Mouse (Mus musculus) colon, adult 2 months (tissue): ENCODE results near the gene Wdr90. TPM values are rescaled to one million over a fixed set of nuclear protein-coding genes. Genes with fewer than 3 reads are reported as not detected.

Experiments
- polyA plus RNA-seq: library from polyadenylated mRNA; depleted of rRNA; stranded (reverse); fragments of >200 nt; gene quantifications from 2 replicates; pipeline ENCODE4 v1.2.3, GENCODE M21; 2012; rRNA removed

Wdr90 gene
- polyA plus RNA-seq: 31.9 and 49.4 TPM in 2 replicates

DNA sequence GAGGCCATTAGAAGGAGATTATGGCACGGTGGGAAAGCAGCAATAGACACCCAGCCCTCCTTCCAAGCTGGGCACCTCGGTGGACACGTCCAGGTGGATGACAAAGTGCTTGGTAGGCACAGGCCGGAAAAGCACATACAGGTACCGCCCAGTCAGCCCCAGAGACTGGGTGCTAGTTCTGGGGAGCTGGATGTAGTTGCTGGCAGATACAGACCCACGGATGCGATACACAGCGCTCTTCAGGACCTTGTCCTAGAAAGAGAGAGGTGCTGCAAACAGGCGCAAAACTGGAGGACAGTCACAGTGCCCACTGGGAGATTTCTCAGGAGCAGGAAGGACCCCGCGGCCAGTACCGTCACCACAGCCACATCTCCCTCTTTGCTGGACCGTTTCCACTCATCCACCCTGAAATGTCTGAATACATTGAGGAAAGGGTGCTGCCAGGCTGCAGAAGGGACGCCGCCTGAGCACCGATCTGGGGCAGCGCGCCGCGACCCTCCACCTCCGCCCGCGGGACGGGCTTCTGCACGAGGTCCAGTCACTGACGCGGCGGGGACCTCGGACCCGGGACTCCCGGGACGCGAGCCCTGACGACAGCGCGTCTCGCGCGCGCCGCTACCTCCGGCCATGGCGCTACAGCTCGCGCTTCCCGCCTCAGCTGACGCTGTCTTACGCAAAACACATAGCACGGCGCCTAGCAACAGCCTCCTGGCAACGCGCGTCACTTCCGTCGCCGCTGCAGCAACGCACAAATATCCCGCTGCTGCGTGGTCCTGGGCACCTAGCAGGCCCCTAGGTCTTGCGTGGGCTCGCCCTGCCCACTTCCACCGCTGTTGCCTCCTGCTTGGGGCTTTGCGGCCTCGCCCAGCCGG lies at the start of gene Wdr90:
TSS of gene Wdr90 (minus strand) at position 670 of the 872 bp plus-strand sequence.

DNA sequence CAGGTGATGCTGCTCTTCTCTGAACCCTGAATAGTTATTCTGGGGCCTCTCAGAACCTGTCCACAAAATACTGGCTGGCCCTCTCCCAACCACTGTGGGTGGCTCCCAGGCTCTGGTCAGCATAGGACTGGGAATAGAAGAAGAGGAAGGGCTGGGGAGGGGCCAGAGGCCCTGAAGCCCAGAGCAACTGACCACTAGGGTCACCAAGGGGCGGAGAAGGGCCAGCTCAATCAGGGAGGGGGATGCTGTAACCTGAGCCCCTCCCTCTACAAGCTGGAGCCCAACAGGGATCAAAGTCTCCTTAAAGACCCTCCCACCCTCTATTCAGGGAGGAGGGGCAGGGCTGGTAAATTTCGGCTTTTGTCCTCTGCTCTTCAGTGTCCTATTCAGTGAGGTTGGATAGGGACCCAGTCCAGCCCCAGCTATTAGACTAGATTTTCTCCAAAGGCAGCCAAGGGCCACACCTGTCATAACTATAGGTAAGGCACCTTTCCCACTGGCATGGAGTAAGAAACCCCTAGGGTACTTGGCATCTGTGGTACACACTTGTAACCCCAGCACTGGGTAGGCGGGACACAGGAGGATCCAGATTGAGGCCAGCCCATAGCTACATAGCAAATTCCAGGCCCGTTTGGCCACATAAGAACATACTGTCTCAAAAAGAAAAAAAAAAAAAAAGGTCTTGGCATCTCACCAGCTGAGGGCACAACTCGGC lies 19.1 kb upstream of the Wdr90 start, which contains the start of gene Wfikkn1:
TSS of gene Wfikkn1 (minus strand) at position 663 of the 715 bp plus-strand sequence.

DNA sequence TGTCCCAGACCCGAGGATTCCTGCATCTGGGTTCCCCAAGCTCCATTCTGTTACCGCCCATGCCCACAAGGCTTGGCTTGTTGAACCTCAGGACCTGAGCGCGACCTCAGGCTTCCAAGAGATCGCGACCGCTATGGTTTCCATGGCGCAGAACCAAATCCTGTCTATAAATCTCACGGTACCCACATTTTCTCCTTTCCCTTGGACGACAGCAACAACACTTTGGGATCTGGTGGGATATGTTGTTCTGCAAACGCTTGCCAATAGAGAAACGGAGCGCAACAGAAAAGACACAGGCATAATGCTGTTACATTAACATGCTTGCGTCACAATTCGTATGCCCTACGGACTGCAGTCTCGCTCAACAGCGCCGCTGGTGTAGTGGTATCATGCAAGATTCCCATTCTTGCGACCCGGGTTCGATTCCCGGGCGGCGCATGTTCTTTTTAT lies 13.4 kb upstream of the Wdr90 start, which contains the start of gene Mettl26:
TSS of gene Mettl26 (plus strand) at position 354 of the 450 bp plus-strand sequence.

DNA sequence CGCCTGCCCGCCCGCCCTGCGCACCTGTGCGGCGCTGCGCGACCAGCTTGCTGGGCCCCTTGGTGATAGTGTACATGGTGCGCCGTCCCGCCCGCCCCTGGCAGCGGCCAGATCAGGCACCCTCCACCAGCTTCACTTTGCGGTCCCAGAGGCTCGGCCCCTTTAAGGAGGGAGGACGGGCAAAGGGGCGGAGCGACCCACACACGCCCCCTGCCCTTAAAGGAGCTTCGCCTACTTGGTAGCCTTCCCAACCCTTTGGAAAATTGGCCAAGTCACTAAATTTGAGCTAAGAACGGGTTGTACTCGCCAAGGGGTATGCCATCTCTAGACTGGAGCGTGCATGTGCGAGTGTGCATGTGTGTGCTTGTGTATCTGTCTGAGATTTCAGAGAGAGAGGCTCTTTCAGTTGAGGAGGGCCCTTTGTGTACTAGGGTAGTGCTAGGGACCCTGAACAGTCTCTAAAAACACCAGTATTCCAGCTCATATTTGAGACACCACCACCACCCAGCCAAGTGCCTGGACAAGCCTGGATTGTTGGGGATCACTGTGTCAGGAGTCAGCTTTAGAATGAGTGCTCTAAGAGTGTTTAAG lies 7.4 kb upstream of the Wdr90 start, which contains the start of gene Mcrip2:
TSS of gene Mcrip2 (minus strand) at position 164 of the 591 bp plus-strand sequence.

DNA sequence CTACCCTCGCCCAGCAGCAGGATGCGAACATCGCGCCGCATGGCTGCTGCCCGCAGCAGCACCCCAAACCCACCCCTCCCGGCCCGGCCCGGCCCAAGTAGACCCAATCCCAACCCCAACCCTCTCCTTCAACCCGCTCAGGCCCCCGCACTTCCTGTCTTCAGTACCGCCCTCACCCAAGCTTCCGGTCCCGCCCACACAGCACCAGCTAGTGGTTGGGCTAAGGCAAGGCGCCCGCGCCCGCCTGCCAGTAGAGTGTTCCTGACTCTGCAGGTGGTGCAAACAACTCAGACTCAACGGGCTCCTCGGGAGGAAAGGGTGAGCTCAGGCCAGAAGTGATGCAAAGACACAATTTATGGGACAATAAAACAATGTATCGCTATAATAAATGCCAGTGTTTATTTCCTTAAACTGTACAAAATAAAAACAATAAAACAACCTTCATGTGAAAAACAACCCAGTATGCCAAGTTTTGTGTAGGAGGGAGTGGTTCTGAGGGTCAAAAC lies 16.9 kb downstream of the Wdr90 start, which contains the start of gene Rhot2:
TSS of gene Rhot2 (minus strand) at position 456 of the 506 bp plus-strand sequence.

DNA sequence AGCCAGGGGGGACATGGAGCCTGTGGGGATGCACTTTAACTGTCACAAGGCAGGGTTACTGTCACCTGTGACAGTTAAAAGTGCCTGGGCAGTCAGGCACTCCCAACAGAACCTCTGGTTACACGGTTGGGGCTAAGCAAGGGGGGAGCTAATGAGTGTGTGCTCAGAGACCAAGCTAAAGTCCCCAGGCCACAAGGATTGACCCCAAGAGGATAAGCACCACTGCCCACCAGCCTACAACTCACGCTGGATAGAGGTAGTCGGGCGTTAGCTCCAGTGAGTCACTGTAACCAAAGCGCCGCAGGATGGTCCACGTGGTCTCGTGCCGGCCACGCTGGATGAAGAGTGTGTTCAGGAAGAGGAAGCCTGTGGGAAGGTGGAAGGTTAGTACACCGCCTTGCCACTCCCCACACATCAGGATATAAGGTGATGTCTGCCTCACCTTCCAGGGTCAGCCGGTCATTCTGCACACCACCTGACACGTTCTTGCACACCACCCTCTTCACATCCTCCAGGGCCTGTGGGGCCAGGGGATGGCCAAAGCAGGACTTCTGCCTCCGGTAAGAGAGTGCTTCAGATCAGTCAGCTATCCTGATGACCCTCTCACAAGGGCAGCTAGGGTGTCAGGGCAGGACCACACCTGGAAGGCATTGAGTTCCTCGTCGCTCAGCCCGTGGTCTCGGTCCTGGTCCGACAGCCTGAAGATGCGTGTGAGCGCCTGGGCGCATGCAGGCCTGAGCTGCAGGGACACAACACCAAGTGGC lies 20.0 kb downstream of the Wdr90 start, which contains the start of gene Gm20683:
TSS of gene Gm20683 (minus strand) at position 647 of the 764 bp plus-strand sequence.

DNA sequence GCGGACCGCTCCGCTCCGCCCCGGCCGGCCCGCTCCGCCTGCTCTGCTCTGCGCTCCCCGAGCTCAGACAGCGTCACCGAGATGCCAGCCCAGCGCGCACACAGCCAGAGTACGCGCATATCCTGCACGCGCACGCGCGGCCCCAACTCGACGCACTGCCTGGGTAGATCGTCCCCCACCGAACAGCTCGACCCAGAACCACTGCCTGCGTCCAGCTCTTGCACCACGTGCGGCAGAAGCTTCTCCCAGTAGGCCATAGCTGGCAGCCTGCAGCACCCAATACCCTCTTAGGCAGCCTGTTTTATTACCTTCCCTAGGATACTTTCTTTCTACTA lies 24.3 kb downstream of the Wdr90 start, which contains the start of gene Rhbdl1:
TSS of gene Rhbdl1 (minus strand) at position 220 of the 335 bp plus-strand sequence.

DNA sequence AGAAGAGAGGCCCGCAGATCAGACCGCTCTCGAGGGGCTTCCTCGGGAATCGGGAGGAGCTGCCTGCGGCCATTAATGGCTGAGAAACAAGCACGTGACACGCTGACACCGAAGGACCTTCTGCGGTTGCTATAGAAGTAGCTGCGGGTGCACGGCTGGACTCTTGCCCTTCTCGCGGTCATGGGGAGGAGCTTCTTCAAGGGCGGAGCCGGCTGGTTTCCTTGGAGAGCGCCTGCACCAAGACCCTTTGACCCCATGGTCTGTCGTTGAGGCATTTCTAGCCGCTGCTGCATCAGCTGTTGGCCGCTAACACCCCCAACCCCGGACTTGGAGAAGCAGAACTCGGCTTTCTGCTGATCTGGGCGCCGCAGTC lies 28.0 kb downstream of the Wdr90 start, which contains the start of gene Stub1:
TSS of gene Stub1 (minus strand) at position 114 of the 373 bp plus-strand sequence.

DNA sequence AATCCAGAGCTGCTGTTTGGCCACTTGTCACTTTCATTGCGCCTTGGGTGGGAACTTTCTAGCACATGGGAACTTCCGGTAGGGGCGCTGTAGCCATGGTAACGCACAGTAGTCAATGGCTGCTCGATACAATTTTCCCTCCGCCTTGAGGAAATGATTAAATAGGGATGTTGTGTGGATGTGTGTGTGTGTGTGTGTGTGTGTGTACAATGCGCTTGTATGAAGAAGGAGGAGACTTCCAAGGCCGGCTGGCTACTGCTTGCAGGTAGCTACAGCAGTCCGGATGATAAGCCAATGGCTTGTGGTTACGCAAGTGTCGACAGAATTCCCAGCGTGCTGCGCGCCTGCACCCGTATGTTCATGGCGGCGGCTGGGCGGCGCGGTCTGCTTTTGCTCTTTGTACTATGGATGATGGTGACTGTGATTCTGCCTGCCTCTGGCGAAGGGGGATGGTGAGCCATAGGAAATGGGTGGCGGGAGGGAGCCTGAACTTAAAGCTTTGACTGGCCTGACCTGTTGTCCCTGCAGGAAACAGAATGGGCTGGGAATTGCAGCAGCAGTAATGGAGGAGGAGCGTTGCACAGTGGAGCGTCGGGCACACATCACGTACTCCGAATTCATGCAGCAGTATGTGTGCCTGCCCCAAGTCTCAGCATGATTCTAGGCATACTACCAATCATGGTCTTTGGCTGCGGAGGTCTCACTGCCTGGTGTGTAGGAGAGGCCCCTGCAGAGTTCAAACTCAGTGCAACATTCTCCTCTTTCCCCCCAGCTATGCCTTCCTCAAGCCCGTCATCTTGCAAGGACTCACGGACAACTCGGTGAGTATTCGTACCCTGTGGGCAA lies 32.4 kb downstream of the Wdr90 start, which contains the start of gene Jmjd8:
TSS of gene Jmjd8 (plus strand) at position 156 of the 846 bp plus-strand sequence.

DNA sequence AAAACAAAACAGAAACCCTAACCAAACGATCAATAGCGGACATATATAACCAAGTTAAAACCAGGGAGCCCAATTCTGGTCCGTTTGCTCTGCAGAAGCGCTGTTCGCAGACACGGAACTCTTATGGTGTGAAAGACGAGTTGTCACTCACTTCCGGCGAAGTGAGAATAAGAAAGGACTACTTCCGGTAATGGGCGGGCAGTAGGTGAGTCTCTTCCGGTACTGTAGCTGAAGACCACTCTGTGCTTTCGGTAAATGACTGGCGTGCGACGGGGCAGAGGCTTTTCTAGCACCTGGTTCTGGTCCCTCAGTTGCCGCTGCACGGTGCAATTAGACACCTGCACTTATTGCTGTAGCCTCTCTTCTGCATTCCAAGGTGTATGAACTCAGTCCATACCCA lies 37.8 kb downstream of the Wdr90 start, which contains the start of gene Wdr24:
TSS of gene Wdr24 (plus strand) at position 176 of the 400 bp plus-strand sequence.

DNA sequence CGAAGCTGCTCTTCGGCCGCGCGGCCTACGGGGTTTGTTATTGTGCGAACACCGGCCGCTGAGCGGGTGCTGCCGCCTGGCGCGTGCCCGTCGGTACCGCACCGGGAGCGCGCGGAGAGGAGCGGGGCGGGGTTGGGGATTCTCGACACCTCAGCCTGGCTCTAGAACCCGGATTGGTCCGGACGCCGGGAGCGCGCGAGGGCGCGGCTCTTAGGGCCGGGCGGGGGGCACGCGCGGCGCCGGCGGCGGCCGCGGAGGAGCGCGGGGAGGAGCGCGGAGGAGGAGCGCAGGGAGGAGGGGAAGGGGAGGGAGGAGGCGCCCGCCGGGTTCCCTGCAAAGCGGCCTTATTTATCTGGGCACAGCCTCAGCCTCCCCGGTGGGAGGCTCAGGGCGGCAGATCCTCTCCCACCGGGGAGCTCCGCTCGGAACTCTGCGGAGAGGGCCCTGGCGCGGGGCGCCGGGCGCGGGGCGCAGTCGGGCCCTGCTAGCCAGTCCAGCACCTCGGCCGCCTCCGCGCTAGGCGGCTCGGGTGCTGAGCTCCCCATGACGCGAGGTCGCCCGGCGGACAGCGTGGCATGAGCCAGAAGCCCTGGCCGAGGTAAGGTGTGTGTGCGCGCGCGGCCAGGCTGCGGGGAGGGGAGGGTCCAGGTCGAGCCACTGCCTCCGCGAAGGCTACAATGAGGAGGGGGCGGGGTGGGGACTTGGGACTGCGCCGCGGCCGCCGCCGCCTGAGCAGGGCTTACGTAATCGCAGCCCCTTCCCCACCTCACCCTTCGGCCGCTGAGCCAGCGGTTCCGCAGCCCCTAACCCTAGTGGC lies 52.3 kb downstream of the Wdr90 start, which contains the start of gene Fbxl16:
TSS of gene Fbxl16 (plus strand) at position 297 of the 817 bp plus-strand sequence.

DNA sequence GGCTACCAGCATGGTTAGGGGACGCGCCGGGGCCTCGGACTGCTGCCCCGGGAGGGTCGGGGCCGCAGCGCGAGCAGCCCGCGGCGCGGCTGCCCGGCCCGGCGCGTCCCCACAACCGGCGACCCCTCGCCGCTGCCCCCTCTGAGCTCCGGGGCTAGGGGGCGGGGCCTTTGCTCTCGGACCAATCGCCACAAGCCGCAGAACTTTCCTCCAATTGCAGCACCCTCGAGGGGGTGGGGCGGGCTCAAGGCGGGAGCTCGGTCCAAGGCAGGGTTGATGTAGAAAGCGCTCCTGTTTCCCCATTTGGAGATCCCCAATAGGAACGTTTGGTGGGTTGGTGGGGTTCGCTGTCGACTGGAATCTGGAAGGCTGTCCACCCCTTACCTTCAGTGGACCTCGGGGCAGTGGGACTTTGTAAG lies 64.3 kb downstream of the Wdr90 start, which contains the start of gene Metrn:
TSS of gene Metrn (minus strand) at position 186 of the 419 bp plus-strand sequence.

DNA sequence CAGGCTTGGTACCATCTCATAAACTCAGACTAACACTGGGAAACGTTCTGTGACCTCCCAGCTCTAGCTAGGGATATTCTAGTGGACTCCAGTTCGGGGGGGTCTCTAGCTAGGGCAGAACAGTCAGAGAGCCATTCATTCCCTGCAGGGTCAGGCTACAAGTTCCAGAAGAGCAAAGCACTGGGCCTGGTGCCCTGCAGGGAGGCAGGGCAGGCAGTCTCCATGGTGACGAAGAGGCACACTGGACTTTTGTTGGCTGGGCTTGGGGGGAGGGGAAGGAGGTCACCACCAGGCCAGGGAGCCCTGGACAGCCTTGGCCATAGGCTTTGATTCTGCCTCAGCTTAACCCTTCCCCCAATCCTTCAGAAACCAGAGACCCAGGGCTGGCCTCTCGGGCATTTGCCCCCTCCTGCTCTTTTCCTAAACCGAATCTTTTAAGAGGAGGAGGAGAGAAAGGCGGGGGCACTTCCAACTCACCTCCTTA lies 65.7 kb downstream of the Wdr90 start, which contains the start of gene AC134908.4:
TSS of gene AC134908.4 (minus strand) at position 51 of the 484 bp plus-strand sequence.

Other genes with a start within 250 kb of the Wdr90 start
- 0.17 and 0.48 TPM in 2 replicates for gene Gng13, start 144.3 kb downstream of the Wdr90 start, polyA plus RNA-seq
- 9.4 and 10.7 TPM in 2 replicates for gene Chtf18, start 134.1 kb downstream of the Wdr90 start, polyA plus RNA-seq
- gene Rpusd1, start 133.8 kb downstream of the Wdr90 start, polyA plus RNA-seq: 37.3 and 40.1 TPM in 2 replicates
- 0.59 and 0.60 TPM in 2 replicates for gene Mslnl, start 125.5 kb downstream of the Wdr90 start, polyA plus RNA-seq
- gene Msln, start 107.1 kb downstream of the Wdr90 start, polyA plus RNA-seq: 5.1 and 8.6 TPM in 2 replicates
- 23.0 and 24.0 TPM in 2 replicates for gene Narfl, start 87.7 kb downstream of the Wdr90 start, polyA plus RNA-seq
- gene Haghl, start 75.8 kb downstream of the Wdr90 start, polyA plus RNA-seq: 42.7 and 47.9 TPM in 2 replicates
- gene Ccdc78, start 74.9 kb downstream of the Wdr90 start, polyA plus RNA-seq: not detected in 2 replicates
- 140 and 190 TPM in 2 replicates for gene Fam173a, start 68.6 kb downstream of the Wdr90 start, polyA plus RNA-seq
- 0.90 and 1.5 TPM in 2 replicates for gene AC134908.4, start 65.8 kb downstream of the Wdr90 start, polyA plus RNA-seq
- 30.8 and 45.3 TPM in 2 replicates for gene Metrn, start 64.4 kb downstream of the Wdr90 start, polyA plus RNA-seq
- 6.1 and 6.7 TPM in 2 replicates for gene Fbxl16, start 52.4 kb downstream of the Wdr90 start, polyA plus RNA-seq
- gene Wdr24, start 37.9 kb downstream of the Wdr90 start, polyA plus RNA-seq: 41.6 and 47.1 TPM in 2 replicates
- 61.3 and 67.4 TPM in 2 replicates for gene Jmjd8, start 32.6 kb downstream of the Wdr90 start, polyA plus RNA-seq
- gene Stub1, start 28.1 kb downstream of the Wdr90 start, polyA plus RNA-seq: 184 and 196 TPM in 2 replicates
- gene Rhbdl1, start 24.2 kb downstream of the Wdr90 start, polyA plus RNA-seq: 20.1 and 27.0 TPM in 2 replicates
- 87.9 and 110 TPM in 2 replicates for gene Gm20683, start 19.7 kb downstream of the Wdr90 start, polyA plus RNA-seq
- 134 and 145 TPM in 2 replicates for gene Rhot2, start 16.6 kb downstream of the Wdr90 start, polyA plus RNA-seq
- gene Mcrip2, start 7.3 kb upstream of the Wdr90 start, polyA plus RNA-seq: 146 and 175 TPM in 2 replicates
- gene Mettl26, start 13.6 kb upstream of the Wdr90 start, polyA plus RNA-seq: 300 and 336 TPM in 2 replicates
- gene Wfikkn1, start 19.4 kb upstream of the Wdr90 start, polyA plus RNA-seq: 1.6 and 2.1 TPM in 2 replicates
- 53.2 and 56.8 TPM in 2 replicates for gene Rab40c, start 58.2 kb upstream of the Wdr90 start, polyA plus RNA-seq
- 111 and 122 TPM in 2 replicates for gene Pigq, start 83.4 kb upstream of the Wdr90 start, polyA plus RNA-seq
- not detected in 2 replicates for gene Nhlrc4, start 83.5 kb upstream of the Wdr90 start, polyA plus RNA-seq
- 0.10 TPM in 1 of 2 replicates, not detected in the other for gene A930017K11Rik, start 91.1 kb upstream of the Wdr90 start, polyA plus RNA-seq
- 50.6 and 50.9 TPM in 2 replicates for gene Capn15, start 124.3 kb upstream of the Wdr90 start, polyA plus RNA-seq
- 25.1 and 27.4 TPM in 2 replicates for gene Rab11fip3, start 208.1 kb upstream of the Wdr90 start, polyA plus RNA-seq
- 21.1 and 26.3 TPM in 2 replicates for gene Decr2, start 228.8 kb upstream of the Wdr90 start, polyA plus RNA-seq
- 15.7 and 16.6 TPM in 2 replicates for gene Nme4, start 234.1 kb upstream of the Wdr90 start, polyA plus RNA-seq